Mouse (Mus musculus) macrophage (primary cell): ENCODE measurements around the gene Ccdc40. TPM values are rescaled to one million over a fixed set of nuclear protein-coding genes. Genes with fewer than 3 reads are reported as not detected.
"Not testable (repeated sequence)": the region's sequence is repeated elsewhere in the genome, so short reads cannot be mapped to it uniquely, and the experiment has no call there.

Experiments
- H3K27ac ChIP-seq: fragments of 350-480 bp; formaldehyde crosslinking; 2 replicates; pipeline ENCODE4 v1.9.0; 2021
- H3K36me3 ChIP-seq: fragments of 350-480 bp; formaldehyde crosslinking; 2 replicates; pipeline ENCODE4 v1.9.0; 2021; ENCODE audit errors: inconsistent target
- H3K4me3 ChIP-seq: fragments of 350-480 bp; formaldehyde crosslinking; 2 replicates; pipeline ENCODE4 v1.9.0; 2021; ENCODE audit errors: inconsistent target
- H3K79me2 ChIP-seq: fragments of 350-480 bp; formaldehyde crosslinking; 2 replicates; pipeline ENCODE4 v1.9.0; 2021; ENCODE audit errors: inconsistent target
- WGBS: methylation state at CpG from one replicate; pipeline ENCODE4 v1.1.7; 2026; ENCODE audit warnings: inconsistent platforms; ENCODE audit not compliant: missing documents; 5-methylcytosine and 5-hydroxymethylcytosine counted together
- polyA plus RNA-seq: library from polyadenylated mRNA; stranded (reverse); fragments of 250-400 nt; gene quantifications from 3 replicates; pipeline ENCODE4 v1.2.4, GENCODE M21; 2018; ENCODE audit warnings: inconsistent platforms

Gene Ccdc40
- polyA plus RNA-seq, 1 experiment from 2014 or later: 1.2 TPM

- under 1% methylated on average over 52 of the region's 52 CpGs for whole genome bisulfite sequencing
- H3K4me3 ChIP-seq: peak within 1 kb of the TSS; percentile 54
- H3K36me3 ChIP-seq: peaks cover 9% of the 10 kb centered on the region; the same call in 1 of the 2 replicates
- H3K79me2 ChIP-seq: no peaks in the 10 kb centered on the region
- H3K27ac ChIP-seq: peak within 1 kb of the TSS; percentile 60
Observed at GRCm38 (mm10) chr11:119267768-119268556, 39.6 kb downstream of the Ccdc40 start, which contains the start of gene Gaa. Gaa (plus strand) TSS chr11:119267887.

- H3K36me3 ChIP-seq: peaks cover 17% of the 10 kb centered on the region; the same call in 1 of the 2 replicates
- H3K4me3 ChIP-seq: peak overlapping the region; percentile 54
- no peaks in the 10 kb centered on the region for H3K79me2 ChIP-seq
- 79% methylated on average over 16 of the region's 16 CpGs for WGBS
- H3K27ac ChIP-seq: peak overlapping the region; percentile 60
Observed at GRCm38 (mm10) chr11:119268557-119269195, 40.3 kb downstream of the Ccdc40 start.

GRCm38 (mm10) chr11:119272492-119272891 lies 44.1 kb downstream of the Ccdc40 start:
- peaks cover 47% of the 10 kb centered on the region for H3K36me3 ChIP-seq
- not testable (repeated sequence) for H3K79me2 ChIP-seq, H3K4me3 ChIP-seq, H3K27ac ChIP-seq
- WGBS: 87% methylated on average over 3 of the region's 3 CpGs

- H3K79me2 ChIP-seq: no peaks in the 10 kb centered on the region
- H3K36me3 ChIP-seq: peaks cover 55% of the 10 kb centered on the region
- no peak overlapping the region for H3K27ac ChIP-seq
- WGBS: 95% methylated on average over 8 of the region's 8 CpGs
- H3K4me3 ChIP-seq: no peak overlapping the region
Observed at GRCm38 (mm10) chr11:119273186-119273930, 45.0 kb downstream of the Ccdc40 start.

GRCm38 (mm10) chr11:119281030-119281429 lies 52.7 kb downstream of the Ccdc40 start:
- Histone ChIP-seq H3K79me2 (no peaks in the 10 kb centered on the region), H3K4me3 (no peak overlapping the region), H3K27ac (no peak overlapping the region), H3K36me3 (peaks cover 84% of the 10 kb centered on the region)
- WGBS: 94% methylated on average over 15 of the region's 15 CpGs

GRCm38 (mm10) chr11:119285791-119286527 lies 57.6 kb downstream of the Ccdc40 start:
- no peaks in the 10 kb centered on the region for H3K79me2 ChIP-seq
- H3K27ac ChIP-seq: no peak overlapping the region
- 67% methylated on average over 9 of the region's 9 CpGs for WGBS
- H3K4me3 ChIP-seq: no peak overlapping the region
- H3K36me3 ChIP-seq: peaks cover 77% of the 10 kb centered on the region

- H3K4me3 ChIP-seq: no peak overlapping the region
- WGBS: 91% methylated on average over 20 of the region's 20 CpGs
- H3K27ac ChIP-seq: no peak overlapping the region
- peaks cover 79% of the 10 kb centered on the region for H3K36me3 ChIP-seq
- H3K79me2 ChIP-seq: no peaks in the 10 kb centered on the region
Observed at GRCm38 (mm10) chr11:119287207-119287992, 59.0 kb downstream of the Ccdc40 start.

- H3K27ac ChIP-seq: not testable (repeated sequence)
- WGBS: 98% methylated on average over 8 of the region's 8 CpGs
Observed at GRCm38 (mm10) chr11:119292861-119293260, 64.5 kb downstream of the Ccdc40 start.

GRCm38 (mm10) chr11:119297996-119298395 lies 69.6 kb downstream of the Ccdc40 start:
- H3K27ac ChIP-seq: no peak overlapping the region
- peaks cover 45% of the 10 kb centered on the region for H3K36me3 ChIP-seq
- H3K79me2 ChIP-seq: peaks cover 46% of the 10 kb centered on the region
- H3K4me3 ChIP-seq: no peak overlapping the region; the same call in 1 of the 2 replicates
- 27% methylated on average over 6 of the region's 6 CpGs for WGBS

More at GRCm38 (mm10) chr11:119292861-119293260, 64.5 kb downstream of the Ccdc40 start:
- H3K4me3 ChIP-seq: not testable (repeated sequence)
- H3K36me3 ChIP-seq: peaks cover 89% of the 10 kb centered on the region
- H3K79me2 ChIP-seq: peaks cover 29% of the 10 kb centered on the region

- H3K27ac ChIP-seq: peak overlapping the region; percentile 42
- peak overlapping the region; percentile 90 for H3K4me3 ChIP-seq
- peaks cover 46% of the 10 kb centered on the region for H3K79me2 ChIP-seq
- peaks cover 36% of the 10 kb centered on the region for H3K36me3 ChIP-seq
- 9% methylated on average over 5 of the region's 7 CpGs for WGBS
Observed at GRCm38 (mm10) chr11:119298917-119299316, 70.5 kb downstream of the Ccdc40 start.

GRCm38 (mm10) chr11:119299391-119300245 lies 71.2 kb downstream of the Ccdc40 start, which contains the start of gene Eif4a3:
Eif4a3 (minus strand) TSS chr11:119300089.
- Histone ChIP-seq H3K4me3 (peak within 1 kb of the TSS; percentile 90), H3K27ac (peak within 1 kb of the TSS; percentile 42), H3K36me3 (peaks cover 29% of the 10 kb centered on the region), H3K79me2 (peaks cover 46% of the 10 kb centered on the region)
- WGBS: under 1% methylated on average over 83 of the region's 89 CpGs

GRCm38 (mm10) chr11:119300246-119300935 lies 72.0 kb downstream of the Ccdc40 start:
- WGBS: 2% methylated on average over 28 of the region's 31 CpGs
- H3K36me3 ChIP-seq: peaks cover 21% of the 10 kb centered on the region
- H3K79me2 ChIP-seq: peaks cover 42% of the 10 kb centered on the region
- no peak overlapping the region for H3K27ac ChIP-seq
- peak overlapping the region; percentile 90 for H3K4me3 ChIP-seq
